Mouse (Mus musculus) MEL (cell line): ENCODE results near the gene Dnajc28. TPM values are rescaled to one million over a fixed set of nuclear protein-coding genes. Genes with fewer than 3 reads are reported as not detected.

ENCODE experiments used
- polyA plus RNA-seq, 2 experiments: library from polyadenylated mRNA; stranded (reverse) in 1 of 2; unstranded in 1 of 2; fragments of >175 nt in 1 of 2; fragments of >200 nt in 1 of 2; gene quantifications; 2 replicates each; pipeline versions ENCODE4 v1.2.1 to v1.2.4; 2012; ENCODE audit warnings: low replicate concordance in 2 of 2, low read depth in 1 of 2; ENCODE audit not compliant: insufficient read length in 2 of 2, insufficient read depth in 1 of 2, missing spikeins in 1 of 2
- total RNA-seq: library from RNA; depleted of rRNA; stranded (reverse); fragments of 300-350 nt; gene quantifications from 2 replicates; pipeline ENCODE4 v1.2.3, GENCODE M21; 2012; rRNA removed

Dnajc28 gene
- total and polyA plus RNA-seq, 3 experiments, result 1.2 to 1.9 TPM; not detected in 1

Other genes starting within 250 kb of the Dnajc28 start
- gene Ifnar2, start 246.2 kb downstream of the Dnajc28 start, total RNA-seq, result 21.8 and 24.1 TPM in 2 replicates
- gene Ifnar2, start 246.2 kb downstream of the Dnajc28 start, polyA plus RNA-seq, result 10 to 100 TPM in 1 of 2 experiments, not detected in 1; 38.3 TPM
- gene Gm21970, start 227.3 kb downstream of the Dnajc28 start, total RNA-seq, result not detected in 2 replicates
- gene Gm21970, start 227.3 kb downstream of the Dnajc28 start, polyA plus RNA-seq, result not detected
- gene Il10rb, start 212.9 kb downstream of the Dnajc28 start, total RNA-seq, result 4.7 and 5.9 TPM in 2 replicates
- gene Il10rb, start 212.9 kb downstream of the Dnajc28 start, polyA plus RNA-seq, result 10 to 100 TPM in 1 of 2 experiments, not detected in 1; 14.6 TPM
- 10.3 and 12.2 TPM in 2 replicates for gene Ifnar1, start 133.8 kb downstream of the Dnajc28 start, total RNA-seq
- gene Ifnar1, start 133.8 kb downstream of the Dnajc28 start, polyA plus RNA-seq, result 10 to 100 TPM in 1 of 2 experiments, not detected in 1; 20.2 TPM
- 2.8 and 4.1 TPM in 2 replicates for gene Ifngr2, start 72.0 kb downstream of the Dnajc28 start, total RNA-seq
- gene Ifngr2, start 72.0 kb downstream of the Dnajc28 start, polyA plus RNA-seq, result 10 to 100 TPM in 1 of 2 experiments, not detected in 1; 11.0 TPM
- 2.6 and 2.9 TPM in 2 replicates for gene Tmem50b, start 21.2 kb downstream of the Dnajc28 start, total RNA-seq
- 1 to 10 TPM in 1 of 2 experiments, not detected in 1; 9.5 TPM for gene Tmem50b, start 21.2 kb downstream of the Dnajc28 start, polyA plus RNA-seq
- 400 and 417 TPM in 2 replicates for gene Gart, start 27.9 kb upstream of the Dnajc28 start, total RNA-seq
- 100 to 1,000 TPM in 1 of 2 experiments, 10 to 100 TPM in 1; 94.0 to 509 TPM for gene Gart, start 27.9 kb upstream of the Dnajc28 start, polyA plus RNA-seq
- 93.6 and 102 TPM in 2 replicates for gene Son, start 28.5 kb upstream of the Dnajc28 start, total RNA-seq
- gene Son, start 28.5 kb upstream of the Dnajc28 start, polyA plus RNA-seq, result 100 to 1,000 TPM; 157 to 182 TPM
- gene Donson, start 69.7 kb upstream of the Dnajc28 start, total RNA-seq, result 25.4 and 25.7 TPM in 2 replicates
- gene Donson, start 69.7 kb upstream of the Dnajc28 start, polyA plus RNA-seq, result 10 to 100 TPM in 1 of 2 experiments, not detected in 1; 33.9 TPM
- gene Cryzl1, start 109.9 kb upstream of the Dnajc28 start, total RNA-seq, result 20.2 and 23.8 TPM in 2 replicates
- 10 to 100 TPM in 1 of 2 experiments, not detected in 1; 44.4 TPM for gene Cryzl1, start 109.9 kb upstream of the Dnajc28 start, polyA plus RNA-seq
- 11.6 and 14.7 TPM in 2 replicates for gene Itsn1, start 110.3 kb upstream of the Dnajc28 start, total RNA-seq
- 10 to 100 TPM in 1 of 2 experiments, not detected in 1; 36.5 TPM for gene Itsn1, start 110.3 kb upstream of the Dnajc28 start, polyA plus RNA-seq